Mouse (Mus musculus) naive thymus-derived CD4-positive, alpha-beta T cell, adult 2 months (primary cell): ENCODE measurements around the gene Fmnl1.
A peak's percentile ranks its signal among the peaks of the same experiment; 100 is the strongest.
"Not testable (repeated sequence)": the region's sequence is repeated elsewhere in the genome, so short reads cannot be mapped to it uniquely, and the experiment has no call there.

ENCODE experiments used
- DNase-seq: peaks from one replicate; pipeline ENCODE4 v3.0.0-alpha.2; 2011; ENCODE audit warnings: low read depth

Gene Fmnl1

GRCm38 (mm10) chr11:103222718-103223117 is 51.8 kb downstream of the Fmnl1 start:
- DNase-seq, result not testable (repeated sequence)

- no peak for DNase-seq
Observed at GRCm38 (mm10) chr11:103223444-103223843, 52.5 kb downstream of the Fmnl1 start.

GRCm38 (mm10) chr11:103223951-103224456 is 53.1 kb downstream of the Fmnl1 start:
- DNase-seq, result no peak

- no peak for DNase-seq
Observed at GRCm38 (mm10) chr11:103229608-103230007, 58.7 kb downstream of the Fmnl1 start.

GRCm38 (mm10) chr11:103230626-103231025 is 59.7 kb downstream of the Fmnl1 start:
- no peak for DNase-seq

GRCm38 (mm10) chr11:103231367-103231766 is 60.5 kb downstream of the Fmnl1 start:
- no peak for DNase-seq

GRCm38 (mm10) chr11:103232966-103233365 is 62.1 kb downstream of the Fmnl1 start:
- DNase-seq, result peak; percentile 86

- DNase-seq, result no peak
Observed at GRCm38 (mm10) chr11:103234447-103234846, 63.5 kb downstream of the Fmnl1 start.

GRCm38 (mm10) chr11:103235702-103236101 is 64.8 kb downstream of the Fmnl1 start:
- no peak for DNase-seq

GRCm38 (mm10) chr11:103236431-103236830 is 65.5 kb downstream of the Fmnl1 start:
- DNase-seq, result no peak

- DNase-seq, result no peak
Observed at GRCm38 (mm10) chr11:103236903-103237302, 66.0 kb downstream of the Fmnl1 start.

- DNase-seq, result no peak
Observed at GRCm38 (mm10) chr11:103237757-103238156, 66.8 kb downstream of the Fmnl1 start.

- no peak for DNase-seq
Observed at GRCm38 (mm10) chr11:103240740-103241139, 69.8 kb downstream of the Fmnl1 start.

GRCm38 (mm10) chr11:103244856-103245255 is 73.9 kb downstream of the Fmnl1 start:
- DNase-seq, result no peak

- DNase-seq, result no peak
Observed at GRCm38 (mm10) chr11:103246081-103246730, 75.3 kb downstream of the Fmnl1 start.

GRCm38 (mm10) chr11:103246731-103247290 is 75.9 kb downstream of the Fmnl1 start:
- no peak for DNase-seq

- no peak for DNase-seq
Observed at GRCm38 (mm10) chr11:103247504-103248177, 76.7 kb downstream of the Fmnl1 start.
